ENCODE assay signal across 9 mouse cellular contexts in genomic region chr2:91394078-91394477, GRCm38 (mm10). TPM values are rescaled to one million over a fixed set of nuclear protein-coding genes. Genes with fewer than 3 reads are reported as not detected.
DNase-seq lines count a peak whose midpoint lies in the region.
"Had no signal": no experiment of that assay in that cellular context is flagged by ENCODE, and none has a peak within 500 bp of the region (broad histone marks: within the 10 kb centered on the region; RNA-seq: fewer than 3 reads in every experiment).

No protein-coding gene starts in this region.

- intact Hi-C loops in left cerebral cortex, postnatal 25 days (cut with DNase I): no loop called here

- peak; percentile 79 for DNase-seq in Muller cell, postnatal 12 days (ENCODE audit: inconsistent ontology term)
- peak; percentile 35 for DNase-seq in cerebellum, adult 11-12 months
- peak; percentile 27 for DNase-seq in kidney, adult 11 months
- DNase-seq in kidney, postnatal 10 days: peak; percentile 32
- DNase-seq in urinary bladder, postnatal 10 days (ENCODE audit: low spot score): no peak
- DNase-seq in layer of hippocampus, adult 9-11 months: no peak
- DNase-seq in left cerebral cortex, postnatal 25 days (ENCODE audit: low spot score in 2 of 2): no peak
- DNase-seq: adrenal gland, adult 2 months; thymus, postnatal 4 days had no signal

RNA-seq across cellular contexts. Expression of gene 1110051M20Rik, which starts 50.4 kb away (rescaled TPM):
- 10 to 100 TPM; 89.9 to 96.6 TPM for total RNA-seq in left cerebral cortex, postnatal 25 days (2021)

Comparison
In these comparisons a context has a peak if more than half of its experiments do, and no peak if none do; other contexts are left out.
1. DNase-seq: peak in Muller cell, postnatal 12 days (single experiment), cerebellum, adult 11-12 months (single experiment), kidney, adult 11 months (single experiment) and kidney, postnatal 10 days (single experiment); none in urinary bladder, postnatal 10 days (single experiment), layer of hippocampus, adult 9-11 months (single experiment) and left cerebral cortex, postnatal 25 days (0 of 2).